Mouse (Mus musculus) C2C12 (cell line): Measurements from ENCODE around the gene Dhx9.
"Not testable (repeated sequence)": the region's sequence is repeated elsewhere in the genome, so short reads cannot be mapped to it uniquely, and the experiment has no call there.

Experiments
- CTCF ChIP-seq: IDR thresholded peaks from one replicate; pipeline ENCODE4 v1.5.1; 2011; ENCODE audit not compliant: control insufficient read depth, insufficient read depth, insufficient read length
- MYOG ChIP-seq: IDR thresholded peaks from one replicate; pipeline ENCODE4 v1.6.1; 2011; ENCODE audit not compliant: control insufficient read depth, insufficient read length; ENCODE audit errors: extremely low read depth

DNA sequence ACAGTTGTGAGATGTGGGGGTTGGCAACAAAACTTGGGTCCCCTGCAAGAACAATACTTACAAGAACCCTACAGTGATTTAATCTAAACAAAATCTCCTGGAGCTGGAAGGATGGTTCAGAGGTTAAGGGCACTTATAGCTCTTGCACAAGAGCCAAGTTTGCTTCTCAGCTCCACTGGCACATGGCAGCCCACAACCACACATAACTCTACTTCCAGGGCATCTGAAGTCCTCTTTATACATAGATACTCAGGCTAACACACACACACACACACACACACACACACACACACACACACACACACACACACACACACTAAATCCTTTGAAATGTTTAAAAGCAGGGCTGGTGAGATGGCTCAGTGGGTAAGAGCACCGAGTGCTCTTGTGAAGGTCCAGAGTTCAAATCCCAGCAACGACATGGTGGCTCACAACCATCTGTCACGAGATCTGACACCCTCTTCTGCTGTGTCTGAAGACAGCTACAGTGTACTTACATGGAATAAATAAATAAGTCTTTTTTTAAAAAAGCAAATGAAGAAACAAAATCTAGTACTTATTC is 71.1 kb downstream of the Dhx9 start:
- not testable (repeated sequence) for TF ChIP-seq CTCF, MYOG
